Mouse (Mus musculus): ENCODE results near the gene Hmgn2.

DNA sequence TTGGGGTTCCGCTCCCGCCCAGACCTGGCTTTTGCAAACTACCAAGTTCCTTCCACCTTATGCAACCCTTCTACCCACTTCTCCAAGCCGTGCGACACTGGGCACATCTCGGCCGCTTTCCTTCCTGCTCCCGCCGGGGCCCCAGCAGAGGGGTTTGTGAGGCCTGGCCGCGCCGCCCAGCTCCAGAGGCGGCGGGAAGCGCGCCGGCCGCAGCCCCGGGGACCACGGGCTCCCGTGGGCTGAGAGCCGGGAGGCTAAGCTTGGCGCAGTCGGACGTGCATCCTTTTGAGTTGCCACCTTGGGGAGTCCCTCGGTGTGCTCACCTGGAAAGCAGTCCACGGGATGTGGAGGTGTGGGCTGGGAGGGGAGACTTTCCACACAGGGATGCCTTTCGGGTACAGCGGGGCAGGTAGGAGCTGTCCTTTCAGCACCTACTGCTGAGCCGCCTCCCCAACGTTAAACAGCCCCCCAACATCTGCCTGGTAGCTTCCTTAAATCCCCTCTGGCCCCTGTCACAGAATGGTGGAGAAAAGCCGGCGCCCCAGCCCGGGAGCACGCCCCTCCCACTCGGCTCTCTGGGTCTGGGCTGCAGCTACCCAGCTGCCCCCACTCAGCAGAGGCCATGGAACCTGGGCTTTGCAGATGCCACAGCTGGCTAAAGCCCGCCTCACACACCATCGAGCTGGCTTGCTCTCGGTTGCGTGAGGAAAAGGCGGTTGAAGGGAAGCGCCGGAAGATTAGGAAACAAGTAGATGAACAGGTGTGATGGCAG lies at the start of gene Hmgn2:
- TF ChIP-seq ZNF384 (IDR thresholded peaks at IDR 0.05; ENCODE audit: low read depth, low read length): no peak
- no peak for TF ChIP-seq MAFK (IDR thresholded peaks at IDR 0.05; ENCODE audit: insufficient read depth, low read depth, low read length)
- no peak for TF ChIP-seq HCFC1 (IDR thresholded peaks at IDR 0.05; ENCODE audit: borderline replicate concordance, insufficient read depth, low read length)
- no peak for TF ChIP-seq CHD2 (IDR thresholded peaks at IDR 0.05; ENCODE audit: low read depth, low read length)
